Mouse (Mus musculus): Measurements from ENCODE around the gene Gm17677. TPM values are rescaled to one million over a fixed set of nuclear protein-coding genes. Genes with fewer than 3 reads are reported as not detected.

Gm17677 gene
- not detected in 2 replicates for polyA plus RNA-seq (2012; rRNA removed)

DNA sequence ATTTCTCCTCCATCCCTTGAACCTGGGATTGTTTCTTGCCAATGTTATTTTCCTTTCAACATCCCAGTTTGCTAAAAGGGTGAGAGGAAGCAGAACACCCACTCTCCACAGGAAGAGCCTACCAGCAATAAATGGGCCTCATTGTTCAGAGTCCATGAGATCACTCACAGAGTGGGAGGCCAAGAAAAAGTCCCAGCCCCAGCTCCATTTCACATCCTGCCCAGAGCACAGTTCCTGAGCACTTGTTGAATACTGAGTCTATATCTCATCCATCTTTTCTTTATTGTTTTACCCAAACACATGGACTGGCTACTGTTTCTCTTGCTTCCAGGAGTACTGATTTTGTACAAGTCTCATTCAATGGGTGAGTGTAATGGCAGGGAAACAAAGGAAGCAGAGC lies at the start of gene Gm17677:
Gene Gm17677, plus strand, starts transcription at position 301 of the 400 bp plus-strand sequence.
- Histone ChIP-seq H3K4me3 (replicated peaks; ENCODE audit: insufficient read depth, low read depth, low read length) (no peak within 1 kb of the TSS), H3K4me1 (ENCODE audit: control insufficient read depth, insufficient read depth, low read length) (no peaks in the 10 kb centered on the region), H3K27ac (ENCODE audit: insufficient read depth, low read length) (no peak within 1 kb of the TSS), H3K27me3 (ENCODE audit: control insufficient read depth, insufficient read depth, low read length) (no peaks in the 10 kb centered on the region)
- TF ChIP-seq CTCF (IDR thresholded peaks at IDR 0.05; ENCODE audit: borderline replicate concordance, insufficient read depth, low read depth, low read length) (no peak), POLR2A (IDR thresholded peaks at IDR 0.05; ENCODE audit: borderline replicate concordance, insufficient read depth, low read length) (no peak)
- no peak for DNase-seq

DNA sequence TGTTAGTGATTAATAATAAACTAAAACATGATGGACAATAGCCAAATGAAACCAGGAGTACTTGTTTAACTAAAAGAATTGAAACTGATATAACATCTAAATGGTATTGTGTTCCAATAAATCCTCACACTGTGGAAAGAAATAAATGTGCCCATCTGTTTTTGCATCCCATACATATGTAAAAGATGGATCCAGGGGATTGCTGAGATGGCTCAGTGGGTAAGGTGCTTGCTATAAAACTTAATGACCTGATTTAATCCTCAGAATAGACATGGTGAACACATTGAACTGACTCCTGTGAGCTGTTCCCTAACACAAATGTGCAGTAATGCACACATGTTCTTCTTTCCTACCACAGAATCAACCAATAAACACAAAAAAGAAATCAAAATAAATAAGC lies 48.9 kb upstream of the Gm17677 start:
- Histone ChIP-seq H3K27ac (ENCODE audit: insufficient read depth, low read length) (no peak overlapping the region), H3K4me1 (ENCODE audit: control insufficient read depth, insufficient read depth, low read length) (no peaks in the 10 kb centered on the region), H3K4me3 (replicated peaks; ENCODE audit: insufficient read depth, low read depth, low read length) (no peak overlapping the region), H3K27me3 (ENCODE audit: control insufficient read depth, insufficient read depth, low read length) (no peaks in the 10 kb centered on the region; the same call in 1 of the 2 replicates)
- no peak for DNase-seq
- no peak for TF ChIP-seq CTCF (IDR thresholded peaks at IDR 0.05; ENCODE audit: borderline replicate concordance, insufficient read depth, low read depth, low read length)
- TF ChIP-seq POLR2A (IDR thresholded peaks at IDR 0.05; ENCODE audit: borderline replicate concordance, insufficient read depth, low read length) = no peak

DNA sequence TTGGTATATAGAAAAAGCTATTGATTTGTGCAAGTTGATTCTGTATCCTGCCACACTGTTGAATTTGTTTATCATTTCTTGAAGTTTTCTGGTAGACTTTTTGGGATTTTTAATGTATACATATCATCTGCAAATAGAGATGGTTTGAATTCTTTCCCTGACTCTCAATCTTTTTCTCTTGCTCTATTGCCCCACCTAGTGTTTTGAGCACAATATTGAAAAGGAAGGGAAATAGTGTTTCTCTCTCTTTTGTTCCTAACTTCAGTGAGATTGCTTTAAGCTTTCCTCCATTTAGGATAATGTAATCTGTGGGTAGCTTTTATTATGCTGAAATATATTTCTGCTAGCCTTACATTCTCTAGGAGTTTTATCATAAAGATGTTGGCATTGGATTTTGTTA lies 33.6 kb upstream of the Gm17677 start:
- H3K4me1 ChIP-seq (ENCODE audit: control insufficient read depth, insufficient read depth, low read length) = no peaks in the 10 kb centered on the region
- H3K4me3 ChIP-seq (replicated peaks; ENCODE audit: insufficient read depth, low read depth, low read length) = no peak overlapping the region
- no peak overlapping the region for H3K27ac ChIP-seq (ENCODE audit: insufficient read depth, low read length)
- no peak for TF ChIP-seq CTCF (IDR thresholded peaks at IDR 0.05; ENCODE audit: borderline replicate concordance, insufficient read depth, low read depth, low read length)
- TF ChIP-seq POLR2A (IDR thresholded peaks at IDR 0.05; ENCODE audit: borderline replicate concordance, insufficient read depth, low read length) = no peak
- no peak for DNase-seq
- no peaks in the 10 kb centered on the region for H3K27me3 ChIP-seq (ENCODE audit: control insufficient read depth, insufficient read depth, low read length)

- Histone ChIP-seq H3K27me3 (ENCODE audit: control insufficient read depth, insufficient read depth, low read length) (no peaks in the 10 kb centered on the region), H3K4me1 (ENCODE audit: control insufficient read depth, insufficient read depth, low read length) (no peaks in the 10 kb centered on the region), H3K4me3 (replicated peaks; ENCODE audit: insufficient read depth, low read depth, low read length) (no peak overlapping the region), H3K27ac (ENCODE audit: insufficient read depth, low read length) (no peak overlapping the region)
- no peak for TF ChIP-seq CTCF (IDR thresholded peaks at IDR 0.05; ENCODE audit: borderline replicate concordance, insufficient read depth, low read depth, low read length)
- TF ChIP-seq POLR2A (IDR thresholded peaks at IDR 0.05; ENCODE audit: borderline replicate concordance, insufficient read depth, low read length) = no peak
- DNase-seq = no peak
These were observed 16.0 kb downstream of the Gm17677 start for GRCm38 (mm10) chr9:35756843-35757242.

DNA sequence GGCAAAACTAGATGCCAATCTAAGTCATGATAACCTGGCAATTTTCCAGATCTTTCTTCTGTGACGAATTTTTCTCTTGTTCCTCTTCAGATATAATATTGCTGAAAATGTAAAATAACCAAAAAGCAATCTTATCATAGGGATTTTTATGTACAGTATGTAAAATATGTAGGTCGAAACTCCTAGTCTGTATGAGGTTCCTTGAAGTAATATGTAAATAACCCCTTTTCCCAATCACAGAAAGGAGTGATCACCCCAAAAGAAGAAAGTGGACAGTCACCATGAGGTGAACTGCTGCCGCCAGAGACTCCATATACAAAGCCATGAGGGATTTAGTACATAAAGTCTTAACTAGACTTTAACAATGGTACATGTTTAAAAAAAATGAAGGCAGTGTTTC lies 37.2 kb downstream of the Gm17677 start, which contains the start of gene Gm17727:
Gene Gm17727, minus strand, starts transcription at position 101 of the 400 bp plus-strand sequence.
- H3K4me3 ChIP-seq (replicated peaks; ENCODE audit: insufficient read depth, low read depth, low read length) = no peak within 1 kb of the TSS
- TF ChIP-seq CTCF (IDR thresholded peaks at IDR 0.05; ENCODE audit: borderline replicate concordance, insufficient read depth, low read depth, low read length) (no peak), POLR2A (IDR thresholded peaks at IDR 0.05; ENCODE audit: borderline replicate concordance, insufficient read depth, low read length) (no peak)
- H3K27me3 ChIP-seq (ENCODE audit: control insufficient read depth, insufficient read depth, low read length) = no peaks in the 10 kb centered on the region
- H3K4me1 ChIP-seq (ENCODE audit: control insufficient read depth, insufficient read depth, low read length) = no peaks in the 10 kb centered on the region
- WGBS = 57% methylated on average over 3 of the region's 3 CpGs
- no peak within 1 kb of the TSS for H3K27ac ChIP-seq (ENCODE audit: insufficient read depth, low read length)
- no peak for DNase-seq

- no peak within 1 kb of the TSS for H3K27ac ChIP-seq (ENCODE audit: insufficient read depth, low read length)
- WGBS = 88% methylated on average over 3 of the region's 3 CpGs
- H3K4me3 ChIP-seq (replicated peaks; ENCODE audit: insufficient read depth, low read depth, low read length) = no peak within 1 kb of the TSS
- DNase-seq = no peak
- no peaks in the 10 kb centered on the region; the same call in 1 of the 2 replicates for H3K27me3 ChIP-seq (ENCODE audit: control insufficient read depth, insufficient read depth, low read length)
- TF ChIP-seq CTCF (IDR thresholded peaks at IDR 0.05; ENCODE audit: borderline replicate concordance, insufficient read depth, low read depth, low read length) (no peak), POLR2A (IDR thresholded peaks at IDR 0.05; ENCODE audit: borderline replicate concordance, insufficient read depth, low read length) (no peak)
- no peaks in the 10 kb centered on the region for H3K4me1 ChIP-seq (ENCODE audit: control insufficient read depth, insufficient read depth, low read length)
These were observed 49.2 kb downstream of the Gm17677 start, which contains the start of the genes Gm27235 and D730048I06Rik for GRCm38 (mm10) chr9:35790001-35790400. Gene Gm27235, minus strand, starts transcription at chr9:35790101. Gene D730048I06Rik, minus strand, starts transcription at chr9:35790112.

Other genes starting within 250 kb of the Gm17677 start
- gene Gm1113, start 222.8 kb upstream of the Gm17677 start, polyA plus RNA-seq (2012; rRNA removed) = not detected in 2 replicates
- gene Ddx25, start 182.5 kb upstream of the Gm17677 start, polyA plus RNA-seq (2012; rRNA removed) = 19.2 TPM in 2 replicates
- gene Pus3, start 182.5 kb upstream of the Gm17677 start, polyA plus RNA-seq (2012; rRNA removed) = 13.1 and 13.7 TPM in 2 replicates
- gene Pate2, start 170.8 kb upstream of the Gm17677 start, polyA plus RNA-seq (2012; rRNA removed) = 0.31 and 0.32 TPM in 2 replicates
- 7.7 and 8.6 TPM in 2 replicates for gene Hyls1, start 170.7 kb upstream of the Gm17677 start, polyA plus RNA-seq (2012; rRNA removed)
- not detected in 2 replicates for gene Pate4, start 129.1 kb upstream of the Gm17677 start, polyA plus RNA-seq (2012; rRNA removed)
- not detected in 2 replicates for gene Pate3, start 92.8 kb upstream of the Gm17677 start, polyA plus RNA-seq (2012; rRNA removed)
- gene Pate1, start 53.7 kb upstream of the Gm17677 start, polyA plus RNA-seq (2012; rRNA removed) = not detected in 2 replicates
- not detected in 2 replicates for gene Gm17727, start 37.1 kb downstream of the Gm17677 start, polyA plus RNA-seq (2012; rRNA removed)
- gene Gm27235, start 49.1 kb downstream of the Gm17677 start, polyA plus RNA-seq (2012; rRNA removed) = not detected in 2 replicates
- gene D730048I06Rik, start 49.1 kb downstream of the Gm17677 start, polyA plus RNA-seq (2012; rRNA removed) = not detected in 2 replicates
- gene 9230110F15Rik, start 103.1 kb downstream of the Gm17677 start, polyA plus RNA-seq (2012; rRNA removed) = not detected in 2 replicates
- gene 9230113P08Rik, start 167.4 kb downstream of the Gm17677 start, polyA plus RNA-seq (2012; rRNA removed) = not detected in 2 replicates

All from cerebellum, adult 2 months (tissue).